Mouse (Mus musculus) midbrain, embryonic 10.5 days (tissue): Measurements from ENCODE around the gene Gm9508. TPM values are rescaled to one million over a fixed set of nuclear protein-coding genes. Genes with fewer than 3 reads are reported as not detected.
"Not testable (repeated sequence)": the region's sequence is repeated elsewhere in the genome, so short reads cannot be mapped to it uniquely, and the experiment has no call there.

ENCODE experiments used
- DNase-seq: peaks from one replicate; pipeline ENCODE4 v3.0.0-alpha.2; 2017; ENCODE audit warnings: low spot score
- H3K27ac ChIP-seq: fragments of 300-500 bp; sonication (generic); replicated peaks from 2 replicates; pipeline ENCODE4 v1.5.1; 2016; ENCODE audit warnings: mild to moderate bottlenecking
- H3K27me3 ChIP-seq: fragments of 300-500 bp; sonication (generic); 2 replicates; pipeline ENCODE4 v1.6.1; 2016; ENCODE audit warnings: low read depth, mild to moderate bottlenecking; ENCODE audit not compliant: poor library complexity, severe bottlenecking
- H3K36me3 ChIP-seq: fragments of 300-500 bp; sonication (generic); 2 replicates; pipeline ENCODE4 v1.6.1; 2016; ENCODE audit warnings: mild to moderate bottlenecking, moderate library complexity
- H3K4me1 ChIP-seq: fragments of 300-500 bp; sonication (generic); 2 replicates; pipeline ENCODE4 v1.6.1; 2016
- H3K4me3 ChIP-seq: fragments of 300-500 bp; sonication (generic); 2 replicates; pipeline ENCODE4 v1.5.1; 2016; ENCODE audit warnings: mild to moderate bottlenecking, moderate library complexity
- H3K9me3 ChIP-seq: fragments of 300-500 bp; sonication (generic); replicated peaks from 2 replicates; pipeline ENCODE4 v1.6.1; 2016; ENCODE audit warnings: mild to moderate bottlenecking
- WGBS: fragments of 180-500 bp; shearing (Covaris S2); methylation state at CpG from one replicate; pipeline ENCODE4 v1.1.7; 2016; 5-methylcytosine and 5-hydroxymethylcytosine counted together
- polyA plus RNA-seq: library from polyadenylated mRNA; unstranded; fragments of >200 nt; fragmentation: Nextera tagmentation; extraction: Ambion mirVana; gene quantifications from 2 replicates; pipeline ENCODE4 v1.2.1, GENCODE M21; 2016

The Gm9508 gene
- polyA plus RNA-seq, 1 experiment from 2014 or later = not detected

- no peaks in the 10 kb centered on the region for H3K36me3 ChIP-seq
- peaks cover 29% of the 10 kb centered on the region for H3K9me3 ChIP-seq
- no peak within 1 kb of the TSS for H3K27ac ChIP-seq
- no peaks in the 10 kb centered on the region for H3K4me1 ChIP-seq
- 89% methylated on average over 1 of the region's 1 CpGs for WGBS
- no peaks in the 10 kb centered on the region for H3K27me3 ChIP-seq
- no peak within 1 kb of the TSS for H3K4me3 ChIP-seq
- DNase-seq = no peak
Measured at GRCm38 (mm10) chr10:77706326-77706725, 9.3 kb upstream of the Gm9508 start, which contains the start of gene Gm10272. Gm10272 (plus strand) TSS chr10:77706626.

- not testable (repeated sequence) for DNase-seq, H3K4me3 ChIP-seq, H3K27ac ChIP-seq, H3K36me3 ChIP-seq, H3K9me3 ChIP-seq
- Histone ChIP-seq H3K27me3 (peaks cover 39% of the 10 kb centered on the region), H3K4me1 (peaks cover 34% of the 10 kb centered on the region)
- WGBS = 77% methylated on average over 3 of the region's 3 CpGs
Measured at GRCm38 (mm10) chr10:77690356-77690807, 6.7 kb downstream of the Gm9508 start, which contains the start of gene Gm19402. Gm19402 (minus strand) TSS chr10:77690757.

- Histone ChIP-seq H3K4me1 (peaks cover 44% of the 10 kb centered on the region), H3K27ac (no peak overlapping the region), H3K27me3 (peaks cover 68% of the 10 kb centered on the region), H3K9me3 (no peaks in the 10 kb centered on the region), H3K36me3 (no peaks in the 10 kb centered on the region), H3K4me3 (no peak overlapping the region)
- WGBS = 29% methylated on average over 10 of the region's 10 CpGs
- DNase-seq = no peak
Measured at GRCm38 (mm10) chr10:77687021-77687420, 10.0 kb downstream of the Gm9508 start.

- peaks cover 68% of the 10 kb centered on the region for H3K27me3 ChIP-seq
Measured at GRCm38 (mm10) chr10:77685895-77686664, 11.0 kb downstream of the Gm9508 start, which contains the start of gene Tspear. Tspear (plus strand) TSS chr10:77686569.

GRCm38 (mm10) chr10:77684181-77684580, 12.9 kb downstream of the Gm9508 start:
- H3K4me3 ChIP-seq = no peak overlapping the region
- H3K9me3 ChIP-seq = no peaks in the 10 kb centered on the region
- DNase-seq = no peak
- peaks cover 73% of the 10 kb centered on the region for H3K27me3 ChIP-seq
- H3K36me3 ChIP-seq = no peaks in the 10 kb centered on the region
- H3K27ac ChIP-seq = no peak overlapping the region
- 41% methylated on average over 8 of the region's 8 CpGs for WGBS
- peaks cover 31% of the 10 kb centered on the region for H3K4me1 ChIP-seq

More at GRCm38 (mm10) chr10:77685895-77686664, 11.0 kb downstream of the Gm9508 start, which contains the start of gene Tspear:
- WGBS = 4% methylated on average over 22 of the region's 22 CpGs
- Histone ChIP-seq H3K4me1 (peaks cover 44% of the 10 kb centered on the region), H3K9me3 (no peaks in the 10 kb centered on the region), H3K4me3 (no peak within 1 kb of the TSS), H3K27ac (no peak within 1 kb of the TSS), H3K36me3 (no peaks in the 10 kb centered on the region)
- DNase-seq = no peak

- no peak overlapping the region for H3K4me3 ChIP-seq
- H3K36me3 ChIP-seq = no peaks in the 10 kb centered on the region
- 81% methylated on average over 7 of the region's 7 CpGs for WGBS
- peaks cover 28% of the 10 kb centered on the region for H3K4me1 ChIP-seq
- peaks cover 73% of the 10 kb centered on the region for H3K27me3 ChIP-seq
- no peaks in the 10 kb centered on the region for H3K9me3 ChIP-seq
- no peak for DNase-seq
- H3K27ac ChIP-seq = no peak overlapping the region
Measured at GRCm38 (mm10) chr10:77682994-77683393, 14.0 kb downstream of the Gm9508 start.

- Histone ChIP-seq H3K4me3 (peak overlapping the region; percentile 56), H3K4me1 (peaks cover 25% of the 10 kb centered on the region), H3K9me3 (no peaks in the 10 kb centered on the region), H3K36me3 (no peaks in the 10 kb centered on the region), H3K27ac (peak overlapping the region; percentile 55; the same call in 1 of the 2 replicates), H3K27me3 (peaks cover 50% of the 10 kb centered on the region)
- under 1% methylated on average over 35 of the region's 35 CpGs for WGBS
- DNase-seq = peak; percentile 36
Measured at GRCm38 (mm10) chr10:77677562-77677961, 19.5 kb downstream of the Gm9508 start.

GRCm38 (mm10) chr10:77673765-77674164, 23.3 kb downstream of the Gm9508 start:
- H3K27ac ChIP-seq = no peak overlapping the region
- peaks cover 25% of the 10 kb centered on the region for H3K4me1 ChIP-seq
- DNase-seq = no peak
- peaks cover 39% of the 10 kb centered on the region for H3K27me3 ChIP-seq
- H3K36me3 ChIP-seq = no peaks in the 10 kb centered on the region
- 64% methylated on average over 13 of the region's 13 CpGs for WGBS
- no peaks in the 10 kb centered on the region for H3K9me3 ChIP-seq
- no peak overlapping the region for H3K4me3 ChIP-seq

- Histone ChIP-seq H3K4me3 (no peak overlapping the region), H3K36me3 (no peaks in the 10 kb centered on the region), H3K27ac (no peak overlapping the region), H3K4me1 (peaks cover 11% of the 10 kb centered on the region), H3K27me3 (peaks cover 16% of the 10 kb centered on the region), H3K9me3 (no peaks in the 10 kb centered on the region)
- 88% methylated on average over 4 of the region's 4 CpGs for WGBS
- DNase-seq = no peak
Measured at GRCm38 (mm10) chr10:77671519-77671918, 25.5 kb downstream of the Gm9508 start.

- Histone ChIP-seq H3K4me1 (peaks cover 11% of the 10 kb centered on the region), H3K36me3 (no peaks in the 10 kb centered on the region), H3K9me3 (no peaks in the 10 kb centered on the region), H3K27ac (0 out of 2 replicates have a peak overlapping the region, but pooled peaks have one; percentile 30), H3K27me3 (peaks cover 8% of the 10 kb centered on the region), H3K4me3 (no peak overlapping the region)
- WGBS = 82% methylated on average over 4 of the region's 4 CpGs
- DNase-seq = no peak
Measured at GRCm38 (mm10) chr10:77670710-77671109, 26.3 kb downstream of the Gm9508 start.

- H3K4me1 ChIP-seq = no peaks in the 10 kb centered on the region
- WGBS = 87% methylated on average over 4 of the region's 4 CpGs
- no peaks in the 10 kb centered on the region for H3K36me3 ChIP-seq
- no peak overlapping the region for H3K27ac ChIP-seq
- DNase-seq = no peak
- no peaks in the 10 kb centered on the region for H3K27me3 ChIP-seq
- H3K4me3 ChIP-seq = no peak overlapping the region
- no peaks in the 10 kb centered on the region for H3K9me3 ChIP-seq
Measured at GRCm38 (mm10) chr10:77667402-77667801, 29.6 kb downstream of the Gm9508 start.

GRCm38 (mm10) chr10:77666342-77666741, 30.7 kb downstream of the Gm9508 start:
- Histone ChIP-seq H3K36me3 (no peaks in the 10 kb centered on the region), H3K4me3 (no peak overlapping the region), H3K4me1 (no peaks in the 10 kb centered on the region), H3K27me3 (no peaks in the 10 kb centered on the region), H3K9me3 (no peaks in the 10 kb centered on the region; the same call in 1 of the 2 replicates), H3K27ac (no peak overlapping the region)
- no peak for DNase-seq
- 87% methylated on average over 8 of the region's 8 CpGs for WGBS
